In the genomic region with DNA sequence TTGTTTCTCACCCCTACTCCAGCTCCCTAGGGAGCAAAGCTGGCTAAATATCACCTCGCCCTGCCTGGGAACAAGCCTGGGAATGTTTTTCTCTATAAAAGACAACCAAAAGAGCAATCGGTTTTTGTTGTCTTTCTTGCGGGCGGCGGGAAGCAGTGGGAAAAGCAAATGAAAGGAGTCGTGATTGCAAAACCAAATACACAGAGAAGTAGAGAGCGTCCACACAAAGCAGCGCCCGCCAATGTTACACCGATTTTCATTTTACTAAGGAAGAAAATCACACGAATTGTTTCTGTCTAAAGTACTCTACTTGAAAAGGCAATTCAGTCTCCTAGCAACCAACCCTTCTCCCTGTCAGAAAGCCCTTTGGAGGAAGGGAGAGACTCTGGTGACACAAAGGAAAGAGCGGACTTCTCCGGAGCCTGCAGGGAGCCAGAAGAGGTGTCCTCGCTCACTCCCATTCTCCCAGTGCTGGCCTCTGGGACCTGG, we compare ENCODE assay signal across 9 mouse cellular contexts. TPM values are rescaled to one million over a fixed set of nuclear protein-coding genes. Genes with fewer than 3 reads are reported as not detected.
A peak's percentile ranks its signal among the peaks of the same experiment; 100 is the strongest.
DNase-seq lines count a peak whose midpoint lies in the region; ATAC-seq and TF ChIP-seq lines count a peak whose summit lies in the region.
"Had no signal": no experiment of that assay in that cellular context is flagged by ENCODE, and none has a peak within 500 bp of the region (broad histone marks: within the 10 kb centered on the region; RNA-seq: fewer than 3 reads in every experiment).

No protein-coding gene starts in this region.

- H3K36me3 ChIP-seq in lung, postnatal 0 days (ENCODE audit: insufficient read depth, low read length) = no peaks in the 10 kb centered on the region

- no peak for TF ChIP-seq POLR2A in cerebellum, adult 2 months (IDR thresholded peaks at IDR 0.05; ENCODE audit: borderline replicate concordance, insufficient read depth, low read length)

- no peaks in the 10 kb centered on the region for H3K9me3 ChIP-seq in lung, postnatal 0 days (ENCODE audit: low read length)

- WGBS in lung, postnatal 0 days = 16% methylated on average over 14 of the region's 14 CpGs
- 4% methylated on average over 14 of the region's 14 CpGs for WGBS in cerebellum, adult 2 months

- peak overlapping the region; percentile 20; the same call in 1 of the 2 replicates for H3K4me3 ChIP-seq in lung, postnatal 0 days (ENCODE audit: low read depth, low read length)
- H3K4me3 ChIP-seq in cerebellum, adult 2 months (replicated peaks; ENCODE audit: insufficient read depth, low read depth, low read length) = no peak overlapping the region
- H3K4me3 ChIP-seq: megakaryocyte, embryonic 14.5 days had no signal

- ATAC-seq in lung, postnatal 0 days = peak; percentile 43; the same call in 1 of the 2 replicates

- no peaks in the 10 kb centered on the region for H3K27me3 ChIP-seq in lung, postnatal 0 days (replicated peaks; ENCODE audit: insufficient read depth, low read length)
- no peaks in the 10 kb centered on the region for H3K27me3 ChIP-seq in cerebellum, adult 2 months (ENCODE audit: control insufficient read depth, insufficient read depth, low read length)
- H3K27me3 ChIP-seq: megakaryocyte, embryonic 14.5 days had no signal

- H3K9ac ChIP-seq in lung, postnatal 0 days (replicated peaks; ENCODE audit: low read depth) = no peak overlapping the region

- no peak for TF ChIP-seq CTCF in lung, postnatal 0 days (IDR thresholded peaks at IDR 0.05)
- no peak for TF ChIP-seq CTCF in cerebellum, adult 2 months (IDR thresholded peaks at IDR 0.05; ENCODE audit: borderline replicate concordance, insufficient read depth, low read depth, low read length)

- peak; percentile 14 for DNase-seq in adrenal gland, postnatal 14 days
- DNase-seq in adrenal gland, postnatal 25 days = no peak
- peak; percentile 20 to 39 for DNase-seq in right cerebral cortex, adult 2 months (ENCODE audit: low spot score in 2 of 2)
- no peak for DNase-seq in right cerebral cortex, postnatal 14 days
- peak; percentile 26 for DNase-seq in lung, postnatal 0 days (ENCODE audit: low spot score)
- DNase-seq in urinary bladder, postnatal 25 days (ENCODE audit: low spot score) = no peak
- DNase-seq in cerebellum, adult 2 months = no peak
- no peak for DNase-seq in urinary bladder, adult 2 months (ENCODE audit: low spot score)

- no peak overlapping the region for H3K27ac ChIP-seq in lung, postnatal 0 days (ENCODE audit: low read length)
- H3K27ac ChIP-seq in cerebellum, adult 2 months (ENCODE audit: insufficient read depth, low read length) = no peak overlapping the region

- no peak for TF ChIP-seq EP300 in lung, postnatal 0 days (IDR thresholded peaks at IDR 0.05)

- H3K4me2 ChIP-seq in lung, postnatal 0 days (replicated peaks; ENCODE audit: low read depth, low read length) = peak overlapping the region; percentile 38

- H3K4me1 ChIP-seq in lung, postnatal 0 days (ENCODE audit: insufficient read depth, low read depth, low read length) = no peaks in the 10 kb centered on the region
- no peaks in the 10 kb centered on the region for H3K4me1 ChIP-seq in cerebellum, adult 2 months (ENCODE audit: control insufficient read depth, insufficient read depth, low read length)
- H3K4me1 ChIP-seq: megakaryocyte, embryonic 14.5 days had no signal

RNA-seq across cellular contexts. Expression of a gene that starts 29.2 kb away (rescaled TPM):
- total RNA-seq in adrenal gland, postnatal 14 days (2021) = 1.3 and 1.5 TPM in 2 replicates
- total RNA-seq in adrenal gland, postnatal 25 days (2021) = 0.52 and 0.67 TPM in 2 replicates
- polyA plus RNA-seq in lung, postnatal 0 days (2015; fragmentation: Nextera tagmentation; extraction: Ambion mirVana) = 0.19 and 0.20 TPM in 2 replicates
- polyA plus RNA-seq in cerebellum, adult 2 months (2012; rRNA removed) = 0.33 and 0.39 TPM in 2 replicates
- 0.17 and 0.25 TPM in 2 replicates for polyA plus RNA-seq in urinary bladder, adult 2 months (2012; rRNA removed)

RNA-seq across cellular contexts. Expression of a gene that starts 43.3 kb away (rescaled TPM):
- total RNA-seq in adrenal gland, postnatal 14 days (2021) = 49.8 and 50.8 TPM in 2 replicates
- 50.1 and 51.6 TPM in 2 replicates for total RNA-seq in adrenal gland, postnatal 25 days (2021)
- 54.5 and 57.8 TPM in 2 replicates for polyA plus RNA-seq in lung, postnatal 0 days (2015; fragmentation: Nextera tagmentation; extraction: Ambion mirVana)
- 60.5 and 62.5 TPM in 2 replicates for polyA plus RNA-seq in cerebellum, adult 2 months (2012; rRNA removed)
- 47.6 and 52.4 TPM in 2 replicates for polyA plus RNA-seq in urinary bladder, adult 2 months (2012; rRNA removed)

RNA-seq across cellular contexts. Expression of a gene that starts 48.9 kb away (rescaled TPM):
- 14.2 and 242 TPM in 2 replicates for total RNA-seq in adrenal gland, postnatal 14 days (2021)
- total RNA-seq in adrenal gland, postnatal 25 days (2021) = 17.5 TPM in 1 of 2 replicates, not detected in the other
- 0.25 and 0.31 TPM in 2 replicates for polyA plus RNA-seq in lung, postnatal 0 days (2015; fragmentation: Nextera tagmentation; extraction: Ambion mirVana)
- 0.03 TPM in 1 of 2 replicates, not detected in the other for polyA plus RNA-seq in cerebellum, adult 2 months (2012; rRNA removed)
- 0.01 and 0.25 TPM in 2 replicates for polyA plus RNA-seq in urinary bladder, adult 2 months (2012; rRNA removed)

Comparison
In these comparisons a context has a peak if more than half of its experiments do, and no peak if none do; other contexts are left out.
1. DNase-seq: peak in adrenal gland, postnatal 14 days (single experiment), right cerebral cortex, adult 2 months (2 of 2) and lung, postnatal 0 days (single experiment); none in adrenal gland, postnatal 25 days (single experiment), right cerebral cortex, postnatal 14 days (single experiment), urinary bladder, postnatal 25 days (single experiment), cerebellum, adult 2 months (0 of 2) and urinary bladder, adult 2 months (single experiment).